Mouse (Mus musculus) midbrain, embryonic 11.5 days (tissue): ENCODE measurements around the gene Gch1. TPM values are rescaled to one million over a fixed set of nuclear protein-coding genes. Genes with fewer than 3 reads are reported as not detected.

Source experiments
- ATAC-seq: fragments of 200-750 bp; cut with Nextera tagmentation; 2 replicates; pipeline ENCODE4 v1.8.0; 2017; ENCODE audit warnings: moderate TSS enrichment, moderate library complexity; ENCODE audit not compliant: low FRiP score
- DNase-seq: peaks from one replicate; pipeline ENCODE4 v3.0.0; 2015; ENCODE audit warnings: low spot score; ENCODE audit errors: missing footprints
- H3K27ac ChIP-seq: fragments of 300-500 bp; sonication (generic); 2 replicates; pipeline ENCODE4 v1.5.1; 2014; ENCODE audit warnings: low read depth, low read length
- H3K27me3 ChIP-seq: fragments of 300-500 bp; sonication (generic); 2 replicates; pipeline ENCODE4 v1.6.1; 2014; ENCODE audit warnings: mild to moderate bottlenecking, low read length, moderate library complexity, mixed read lengths; ENCODE audit not compliant: control insufficient read depth, insufficient read depth
- H3K36me3 ChIP-seq: fragments of 300-500 bp; sonication (generic); 2 replicates; pipeline ENCODE4 v1.6.1; 2014; ENCODE audit warnings: mild to moderate bottlenecking, low read length, moderate library complexity, mixed read lengths; ENCODE audit not compliant: control insufficient read depth, insufficient read depth
- H3K4me1 ChIP-seq: fragments of 300-500 bp; sonication (generic); 2 replicates; pipeline ENCODE4 v1.6.1; 2014; ENCODE audit warnings: low read length; ENCODE audit not compliant: control insufficient read depth, insufficient read depth
- H3K4me2 ChIP-seq: fragments of 300-500 bp; sonication (generic); 2 replicates; pipeline ENCODE4 v1.6.1; 2014; ENCODE audit warnings: mild to moderate bottlenecking, moderate library complexity
- H3K4me3 ChIP-seq: fragments of 300-500 bp; sonication (generic); 2 replicates; pipeline ENCODE4 v1.5.1; 2014; ENCODE audit warnings: low read depth, low read length
- H3K9ac ChIP-seq: fragments of 300-500 bp; sonication (generic); 2 replicates; pipeline ENCODE4 v1.6.1; 2014; ENCODE audit warnings: low read length
- H3K9me3 ChIP-seq: fragments of 300-500 bp; sonication (generic); 2 replicates; pipeline ENCODE4 v1.6.1; 2016; ENCODE audit warnings: low read length; ENCODE audit not compliant: control insufficient read depth
- WGBS: fragments of 180-500 bp; shearing (Covaris S2); extraction: QIAGEN DNeasy Blood & Tissue Kit; methylation state at CpG from one replicate; pipeline ENCODE4 v1.1.7; 2014; 5-methylcytosine and 5-hydroxymethylcytosine counted together
- polyA plus RNA-seq: library from polyadenylated mRNA; unstranded; fragments of >200 nt; fragmentation: Nextera tagmentation; extraction: Ambion mirVana; gene quantifications from 2 replicates; pipeline ENCODE4 v1.2.1, GENCODE M21; 2014

The Gch1 gene
- polyA plus RNA-seq, 1 experiment from 2014 or later: 2.9 TPM

- H3K4me1 ChIP-seq: no peaks in the 10 kb centered on the region
- no peak overlapping the region for H3K4me2 ChIP-seq
- ATAC-seq: no peak
- H3K9me3 ChIP-seq: no peaks in the 10 kb centered on the region
- WGBS: 80% methylated on average over 10 of the region's 10 CpGs
- no peak for DNase-seq
- H3K36me3 ChIP-seq: no peaks in the 10 kb centered on the region
- no peak overlapping the region for H3K4me3 ChIP-seq
- no peak overlapping the region for H3K27ac ChIP-seq
- no peak overlapping the region for H3K9ac ChIP-seq
- no peaks in the 10 kb centered on the region for H3K27me3 ChIP-seq
Measured at GRCm38 (mm10) chr14:47224476-47225325, 35.5 kb upstream of the Gch1 start.

GRCm38 (mm10) chr14:47222631-47223450 lies 33.6 kb upstream of the Gch1 start:
- no peak for DNase-seq
- ATAC-seq: no peak
- Histone ChIP-seq H3K27me3 (no peaks in the 10 kb centered on the region), H3K36me3 (no peaks in the 10 kb centered on the region), H3K4me1 (no peaks in the 10 kb centered on the region), H3K9me3 (no peaks in the 10 kb centered on the region), H3K27ac (no peak overlapping the region), H3K4me2 (no peak overlapping the region), H3K4me3 (no peak overlapping the region), H3K9ac (no peak overlapping the region)
- WGBS: 80% methylated on average over 11 of the region's 11 CpGs

- Histone ChIP-seq H3K4me3 (no peak overlapping the region), H3K27me3 (no peaks in the 10 kb centered on the region), H3K4me2 (no peak overlapping the region), H3K27ac (no peak overlapping the region), H3K9ac (no peak overlapping the region), H3K36me3 (no peaks in the 10 kb centered on the region), H3K4me1 (no peaks in the 10 kb centered on the region), H3K9me3 (no peaks in the 10 kb centered on the region)
- 87% methylated on average over 11 of the region's 11 CpGs for WGBS
- ATAC-seq (no peak), DNase-seq (no peak)
Measured at GRCm38 (mm10) chr14:47221567-47221966, 32.4 kb upstream of the Gch1 start.

GRCm38 (mm10) chr14:47220231-47221025 lies 31.2 kb upstream of the Gch1 start:
- ATAC-seq (no peak), DNase-seq (no peak)
- Histone ChIP-seq H3K36me3 (no peaks in the 10 kb centered on the region), H3K4me3 (no peak overlapping the region), H3K27ac (no peak overlapping the region), H3K27me3 (no peaks in the 10 kb centered on the region), H3K9ac (no peak overlapping the region), H3K4me1 (no peaks in the 10 kb centered on the region), H3K9me3 (no peaks in the 10 kb centered on the region), H3K4me2 (no peak overlapping the region)
- WGBS: 79% methylated on average over 8 of the region's 8 CpGs

GRCm38 (mm10) chr14:47218766-47219606 lies 29.8 kb upstream of the Gch1 start:
- Histone ChIP-seq H3K9ac (no peak overlapping the region), H3K4me3 (no peak overlapping the region), H3K27ac (no peak overlapping the region), H3K9me3 (no peaks in the 10 kb centered on the region), H3K4me2 (no peak overlapping the region), H3K4me1 (no peaks in the 10 kb centered on the region), H3K36me3 (no peaks in the 10 kb centered on the region), H3K27me3 (no peaks in the 10 kb centered on the region)
- WGBS: 85% methylated on average over 9 of the region's 9 CpGs
- DNase-seq: no peak
- no peak for ATAC-seq

GRCm38 (mm10) chr14:47216541-47216940 lies 27.3 kb upstream of the Gch1 start:
- no peaks in the 10 kb centered on the region for H3K36me3 ChIP-seq
- H3K27me3 ChIP-seq: no peaks in the 10 kb centered on the region
- H3K4me2 ChIP-seq: no peak overlapping the region
- H3K27ac ChIP-seq: no peak overlapping the region
- H3K4me1 ChIP-seq: no peaks in the 10 kb centered on the region
- H3K9ac ChIP-seq: no peak overlapping the region
- ATAC-seq (no peak), DNase-seq (no peak)
- H3K9me3 ChIP-seq: no peaks in the 10 kb centered on the region
- WGBS: 86% methylated on average over 2 of the region's 2 CpGs
- H3K4me3 ChIP-seq: no peak overlapping the region

- Histone ChIP-seq H3K9ac (no peak overlapping the region), H3K4me2 (no peak overlapping the region), H3K27ac (no peak overlapping the region), H3K4me1 (no peaks in the 10 kb centered on the region), H3K4me3 (no peak overlapping the region), H3K27me3 (no peaks in the 10 kb centered on the region), H3K36me3 (no peaks in the 10 kb centered on the region), H3K9me3 (no peaks in the 10 kb centered on the region)
- 85% methylated on average over 5 of the region's 5 CpGs for WGBS
- DNase-seq (no peak), ATAC-seq (no peak)
Measured at GRCm38 (mm10) chr14:47214367-47214766, 25.2 kb upstream of the Gch1 start.

- WGBS: 90% methylated on average over 4 of the region's 4 CpGs
- no peak for ATAC-seq
- Histone ChIP-seq H3K36me3 (no peaks in the 10 kb centered on the region), H3K4me2 (no peak overlapping the region), H3K27me3 (no peaks in the 10 kb centered on the region), H3K9ac (no peak overlapping the region), H3K4me1 (no peaks in the 10 kb centered on the region), H3K9me3 (no peaks in the 10 kb centered on the region), H3K4me3 (no peak overlapping the region), H3K27ac (no peak overlapping the region)
- no peak for DNase-seq
Measured at GRCm38 (mm10) chr14:47213305-47213704, 24.1 kb upstream of the Gch1 start.
